8 mouse cellular contexts compared by ENCODE assay signal in the genomic region with DNA sequence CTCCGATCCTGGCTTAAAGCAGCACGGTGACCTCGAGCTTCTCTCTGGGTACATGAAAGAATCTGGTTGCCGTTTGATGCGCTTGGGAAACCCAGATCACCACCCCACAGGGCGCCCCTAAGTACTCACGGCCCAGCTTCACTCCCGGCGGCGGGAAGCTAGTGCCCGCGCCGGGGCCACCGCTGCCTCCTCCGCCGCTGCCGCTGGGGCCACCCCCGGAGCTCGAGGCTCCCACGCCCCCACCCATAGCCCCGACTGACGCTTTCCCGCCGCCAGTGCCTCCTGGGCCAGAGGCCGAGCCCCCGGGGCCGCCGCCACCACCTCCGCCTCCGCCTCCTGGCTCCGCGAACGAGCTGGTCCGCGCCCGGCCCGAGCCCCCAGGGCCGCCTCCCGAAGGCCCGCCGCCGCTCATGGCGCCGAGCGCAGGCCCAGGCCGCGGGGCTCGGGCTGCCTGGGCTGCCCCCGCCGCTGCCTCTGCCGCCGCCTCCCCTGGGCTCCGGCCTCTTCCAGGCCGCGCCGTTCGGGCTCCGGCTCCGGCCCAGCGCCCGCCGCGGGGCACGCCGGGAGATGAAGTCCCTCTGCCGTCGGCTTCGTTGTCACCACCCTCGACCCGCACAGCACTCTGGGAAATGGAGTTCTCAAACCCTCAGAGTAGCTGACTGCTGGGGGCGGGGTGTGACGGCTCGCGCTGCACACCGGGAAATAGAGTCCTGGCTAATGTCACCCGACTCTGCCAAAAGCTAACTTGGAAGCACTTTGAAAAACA. TPM values are rescaled to one million over a fixed set of nuclear protein-coding genes. Genes with fewer than 3 reads are reported as not detected.
DNase-seq lines count a peak whose midpoint lies in the region; ATAC-seq and TF ChIP-seq lines count a peak whose summit lies in the region.

Gsk3a (minus strand) TSS at position 603 of the 766 bp plus-strand sequence.

- TF ChIP-seq EP300 in ES-Bruce4 (IDR thresholded peaks at IDR 0.05; ENCODE audit: insufficient read depth, low read depth, low read length) = no peak

- TF ChIP-seq CTCF in ES-Bruce4 (IDR thresholded peaks at IDR 0.05; ENCODE audit: low read depth, low read length) = no peak
- no peak for TF ChIP-seq CTCF in layer of hippocampus, adult 2 months (conservative IDR thresholded peaks at IDR 0.05)
- TF ChIP-seq CTCF in lung, embryonic 14.5 days (IDR thresholded peaks at IDR 0.05; ENCODE audit: low read depth) = no peak

- peak within 1 kb of the TSS; percentile 3; the same call in 1 of the 2 replicates for H3K27ac ChIP-seq in ES-Bruce4 (ENCODE audit: insufficient read depth, low read length)
- H3K27ac ChIP-seq in forebrain, embryonic 15.5 days (replicated peaks) = peak within 1 kb of the TSS; percentile 88
- peak within 1 kb of the TSS; percentile 100 for H3K27ac ChIP-seq in layer of hippocampus, adult 2 months
- H3K27ac ChIP-seq in lung, embryonic 14.5 days (ENCODE audit: low read depth) = peak within 1 kb of the TSS; percentile 69

- H3K4me3 ChIP-seq in ES-Bruce4 (ENCODE audit: low read depth, low read length) = peak within 1 kb of the TSS; percentile 96
- H3K4me3 ChIP-seq in forebrain, embryonic 15.5 days = peak within 1 kb of the TSS; percentile 92
- H3K4me3 ChIP-seq in layer of hippocampus, adult 2 months = peak within 1 kb of the TSS; percentile 65
- H3K4me3 ChIP-seq in lung, embryonic 14.5 days (ENCODE audit: low read depth, low read length) = peak within 1 kb of the TSS; percentile 97

- no peaks in the 10 kb centered on the region for H3K4me1 ChIP-seq in ES-Bruce4 (ENCODE audit: control insufficient read depth, insufficient read depth, low read length)
- peaks cover 35% of the 10 kb centered on the region for H3K4me1 ChIP-seq in forebrain, embryonic 15.5 days
- H3K4me1 ChIP-seq in lung, embryonic 14.5 days (ENCODE audit: insufficient read depth) = no peaks in the 10 kb centered on the region

- H3K27me3 ChIP-seq in ES-Bruce4 (ENCODE audit: control insufficient read depth, insufficient read depth, low read length, poor library complexity, severe bottlenecking) = no peaks in the 10 kb centered on the region
- H3K27me3 ChIP-seq in forebrain, embryonic 15.5 days = no peaks in the 10 kb centered on the region
- H3K27me3 ChIP-seq in lung, embryonic 14.5 days (ENCODE audit: insufficient read depth, low read length) = no peaks in the 10 kb centered on the region

- intact Hi-C loops in heart, postnatal 25 days (cut with DNase I) = loop anchor here (2.0 kb wide), 1 partner anchor 15 kb away; no protein-coding TSS in a partner anchor

- H3K4me2 ChIP-seq in forebrain, embryonic 15.5 days (replicated peaks) = peak within 1 kb of the TSS; percentile 77
- H3K4me2 ChIP-seq in lung, embryonic 14.5 days = peak within 1 kb of the TSS; percentile 84

- TF ChIP-seq POLR2A in ES-Bruce4 (IDR thresholded peaks at IDR 0.05; ENCODE audit: insufficient read depth, low read length) = no peak

- ATAC-seq in forebrain, embryonic 15.5 days (replicated peaks) = peak; percentile 88
- ATAC-seq in lung, embryonic 14.5 days (ENCODE audit: insufficient read depth) = peak; percentile 85

- WGBS in forebrain, embryonic 15.5 days = under 1% methylated on average over 59 of the region's 76 CpGs
- WGBS in lung, embryonic 14.5 days = under 1% methylated on average over 76 of the region's 76 CpGs

- peak within 1 kb of the TSS; percentile 98 for H3K9ac ChIP-seq in ES-Bruce4 (ENCODE audit: low read depth, poor library complexity, severe bottlenecking)
- H3K9ac ChIP-seq in forebrain, embryonic 15.5 days (replicated peaks) = peak within 1 kb of the TSS; percentile 99
- H3K9ac ChIP-seq in lung, embryonic 14.5 days = peak within 1 kb of the TSS; percentile 98

- peaks cover 8% of the 10 kb centered on the region; the same call in 1 of the 2 replicates for H3K36me3 ChIP-seq in ES-Bruce4 (ENCODE audit: control insufficient read depth, insufficient read depth, low read length, poor library complexity, severe bottlenecking)
- peaks cover 17% of the 10 kb centered on the region for H3K36me3 ChIP-seq in forebrain, embryonic 15.5 days
- peaks cover 39% of the 10 kb centered on the region for H3K36me3 ChIP-seq in lung, embryonic 14.5 days (ENCODE audit: insufficient read depth)

- DNase-seq in c-Kit-positive CD71-positive TER-119-negative erythroid progenitor cells, embryonic 14.5 days (ENCODE audit: low read depth) = peak; percentile 98
- DNase-seq in heart, postnatal 25 days (ENCODE audit: low spot score) = peak; percentile 97
- DNase-seq in layer of hippocampus, adult 2 months (ENCODE audit: low spot score in 2 of 2) = peak; percentile 98
- DNase-seq in lung, embryonic 14.5 days = peak; percentile 99
- DNase-seq in ovary, postnatal 36 days (ENCODE audit: low spot score) = peak; percentile 95
- peak; percentile 98 for DNase-seq in thymus, postnatal 25 days

- no peaks in the 10 kb centered on the region for H3K9me3 ChIP-seq in ES-Bruce4 (replicated peaks; ENCODE audit: control insufficient read depth, insufficient read depth, low read length, poor library complexity, severe bottlenecking)
- no peaks in the 10 kb centered on the region for H3K9me3 ChIP-seq in forebrain, embryonic 15.5 days
- H3K9me3 ChIP-seq in lung, embryonic 14.5 days (ENCODE audit: low read depth, low read length) = no peaks in the 10 kb centered on the region

RNA-seq across cellular contexts. Expression of gene Gsk3a, which starts in this region (rescaled TPM):
- 77.3 and 84.3 TPM in 2 replicates for polyA plus RNA-seq in ES-Bruce4 (2011; ENCODE audit: insufficient read depth, insufficient read length, low read depth, missing spikeins)
- 16.2 and 17.4 TPM in 2 replicates for polyA plus RNA-seq in forebrain, embryonic 15.5 days (2015; fragmentation: Nextera tagmentation; extraction: Ambion mirVana)
- total RNA-seq in heart, postnatal 25 days (2021) = 10 to 100 TPM; 62.6 to 64.6 TPM
- 100 to 1,000 TPM; 206 to 220 TPM for total RNA-seq in layer of hippocampus, adult 2 months (2021)
- 14.6 and 14.9 TPM in 2 replicates for polyA plus RNA-seq in lung, embryonic 14.5 days (2014; fragmentation: Nextera tagmentation; extraction: Ambion mirVana)

Comparison
In these comparisons a context has a peak if more than half of its experiments do, and no peak if none do; other contexts are left out.
1. Peak in every context shown above with its lines: DNase-seq, ATAC-seq, H3K4me3 ChIP-seq and H3K27ac ChIP-seq.
2. H3K27ac ChIP-seq: peak in every context shown above with its lines; median percentile 100 in layer of hippocampus, adult 2 months; 88 in forebrain, embryonic 15.5 days; 69 in lung, embryonic 14.5 days; 3 in ES-Bruce4.